Mouse (Mus musculus): Measurements from ENCODE around the gene Orai3.

DNA sequence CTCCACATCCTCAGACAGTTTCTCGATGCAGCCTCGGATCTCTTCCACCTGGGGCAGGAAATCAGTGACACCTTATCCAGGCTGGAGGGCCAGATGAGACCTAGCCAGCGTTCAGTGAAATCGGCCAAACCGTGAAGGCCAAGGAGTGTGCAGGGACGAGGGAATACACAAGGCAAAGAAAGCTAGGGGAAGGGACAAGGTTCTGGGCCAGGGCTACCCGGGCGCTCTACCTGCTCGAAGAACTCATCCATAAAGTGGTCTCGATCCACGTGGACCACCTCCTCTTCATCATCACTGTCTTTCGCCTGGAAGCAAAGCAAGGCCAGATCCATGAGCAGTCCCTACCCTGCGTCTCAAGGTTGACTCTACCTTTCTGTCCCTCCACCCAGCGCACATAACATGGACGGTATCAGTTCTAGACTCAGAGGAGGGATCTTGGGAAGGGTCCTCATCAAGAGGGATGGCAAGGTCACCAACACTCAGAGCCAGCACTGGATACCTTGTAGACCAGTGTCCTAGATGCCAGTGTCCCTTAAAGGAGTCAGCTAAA, 45.6 kb downstream of the Orai3 start:
- TF ChIP-seq CTCF (IDR thresholded peaks at IDR 0.05; ENCODE audit: low read depth, low read length) = no peak
- TF ChIP-seq POLR2A (IDR thresholded peaks at IDR 0.05; ENCODE audit: borderline replicate concordance, low read depth, low read length) = no peak
